Mouse (Mus musculus): ENCODE data around the gene Aicda. TPM values are rescaled to one million over a fixed set of nuclear protein-coding genes. Genes with fewer than 3 reads are reported as not detected.
"Not testable (repeated sequence)": the region's sequence is repeated elsewhere in the genome, so short reads cannot be mapped to it uniquely, and the experiment has no call there.

The Aicda gene
- polyA plus RNA-seq, 1 experiment from 2014 or later = 0.24 TPM

DNA sequence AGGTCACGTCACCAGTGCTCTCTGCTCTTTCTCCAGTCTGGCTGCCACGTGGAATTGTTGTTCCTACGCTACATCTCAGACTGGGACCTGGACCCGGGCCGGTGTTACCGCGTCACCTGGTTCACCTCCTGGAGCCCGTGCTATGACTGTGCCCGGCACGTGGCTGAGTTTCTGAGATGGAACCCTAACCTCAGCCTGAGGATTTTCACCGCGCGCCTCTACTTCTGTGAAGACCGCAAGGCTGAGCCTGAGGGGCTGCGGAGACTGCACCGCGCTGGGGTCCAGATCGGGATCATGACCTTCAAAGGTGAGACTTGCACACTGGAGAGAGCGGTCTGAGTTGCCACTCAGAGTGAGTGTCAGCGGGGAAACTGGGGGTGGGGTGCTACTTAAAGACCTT is 7.4 kb downstream of the Aicda start:
- no peaks in the 10 kb centered on the region for H3K27me3 ChIP-seq (ENCODE audit: control insufficient read depth, insufficient read depth, low read length)
- no peaks in the 10 kb centered on the region for H3K9me3 ChIP-seq (ENCODE audit: control insufficient read depth, low read length)
- DNase-seq (ENCODE audit: low spot score) (no peak), ATAC-seq (ENCODE audit: insufficient number of reproducible peaks, low FRiP score, low TSS enrichment, low read depth) (no peak)
- H3K4me3 ChIP-seq (ENCODE audit: low read depth, low read length) = no peak overlapping the region
- no peak overlapping the region for H3K27ac ChIP-seq (replicated peaks; ENCODE audit: low read depth, low read length)
- H3K4me2 ChIP-seq (ENCODE audit: low read depth, severe bottlenecking) = no peak overlapping the region
- H3K4me1 ChIP-seq (ENCODE audit: control insufficient read depth, insufficient read depth, low read length) = no peaks in the 10 kb centered on the region
- no peak overlapping the region for H3K9ac ChIP-seq (ENCODE audit: low read length)
- 79% methylated on average over 20 of the region's 20 CpGs for WGBS
- H3K36me3 ChIP-seq (ENCODE audit: control insufficient read depth, insufficient read depth, low read length) = no peaks in the 10 kb centered on the region

DNA sequence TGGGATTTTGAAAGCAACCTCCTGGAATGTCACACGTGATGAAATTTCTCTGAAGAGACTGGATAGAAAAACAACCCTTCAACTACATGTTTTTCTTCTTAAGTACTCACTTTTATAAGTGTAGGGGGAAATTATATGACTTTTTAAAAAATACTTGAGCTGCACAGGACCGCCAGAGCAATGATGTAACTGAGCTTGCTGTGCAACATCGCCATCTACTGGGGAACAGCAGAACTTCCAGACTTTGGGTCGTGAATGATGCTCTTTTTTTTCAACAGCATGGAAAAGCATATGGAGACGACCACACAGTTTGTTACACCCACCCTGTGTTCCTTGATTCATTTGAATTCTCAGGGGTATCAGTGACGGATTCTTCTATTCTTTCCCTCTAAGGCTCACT is 8.9 kb downstream of the Aicda start:
- no peak; the same call in 1 of the 2 replicates for ATAC-seq (ENCODE audit: insufficient number of reproducible peaks, low FRiP score, low TSS enrichment, low read depth)
- H3K4me2 ChIP-seq (ENCODE audit: low read depth, severe bottlenecking) = no peak overlapping the region
- WGBS = 7% methylated on average over 6 of the region's 6 CpGs
- no peak overlapping the region for H3K27ac ChIP-seq (replicated peaks; ENCODE audit: low read depth, low read length)
- H3K4me1 ChIP-seq (ENCODE audit: control insufficient read depth, insufficient read depth, low read length) = no peaks in the 10 kb centered on the region
- H3K9me3 ChIP-seq (ENCODE audit: control insufficient read depth, low read length) = no peaks in the 10 kb centered on the region
- H3K4me3 ChIP-seq (ENCODE audit: low read depth, low read length) = no peak overlapping the region
- H3K27me3 ChIP-seq (ENCODE audit: control insufficient read depth, insufficient read depth, low read length) = no peaks in the 10 kb centered on the region
- no peaks in the 10 kb centered on the region for H3K36me3 ChIP-seq (ENCODE audit: control insufficient read depth, insufficient read depth, low read length)
- DNase-seq (ENCODE audit: low spot score) = peak; percentile 80
- H3K9ac ChIP-seq (ENCODE audit: low read length) = no peak overlapping the region

DNA sequence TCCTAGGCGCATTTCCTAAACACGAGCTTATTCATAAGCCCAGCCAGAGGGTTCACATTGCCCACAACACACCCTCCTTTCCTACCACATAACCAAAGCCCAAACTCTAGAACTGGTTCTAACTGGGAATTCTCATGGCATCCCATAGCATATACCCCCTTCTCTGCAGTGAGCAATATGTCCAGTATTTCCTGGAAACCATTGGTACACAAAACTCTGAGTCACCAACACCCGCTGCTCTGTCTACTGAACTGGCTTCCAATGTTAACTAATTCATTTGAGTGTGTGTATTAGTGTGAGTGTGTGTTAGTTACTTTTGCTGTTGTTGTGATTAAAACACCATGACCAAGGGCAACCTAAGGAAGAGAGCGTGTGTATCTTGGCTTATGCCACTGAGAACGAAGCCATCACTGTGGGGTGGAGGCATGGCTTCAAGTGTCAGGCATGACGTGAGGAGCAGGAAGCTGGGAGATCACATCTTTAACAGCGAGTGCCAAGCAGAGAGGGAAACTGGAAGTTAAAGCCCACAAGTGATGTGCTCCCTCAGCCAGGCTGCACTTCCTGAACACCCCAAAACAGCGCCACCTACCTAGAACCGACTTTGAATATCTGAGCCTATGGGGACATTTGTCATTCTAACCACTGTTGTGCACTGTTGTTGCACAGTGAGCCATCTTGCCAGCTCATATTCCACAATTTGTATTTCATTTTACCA is 11.6 kb downstream of the Aicda start:
- Histone ChIP-seq H3K9ac (ENCODE audit: low read length) (no peak overlapping the region), H3K4me3 (ENCODE audit: low read depth, low read length) (no peak overlapping the region), H3K4me2 (ENCODE audit: low read depth, severe bottlenecking) (no peak overlapping the region), H3K27me3 (ENCODE audit: control insufficient read depth, insufficient read depth, low read length) (no peaks in the 10 kb centered on the region), H3K9me3 (ENCODE audit: control insufficient read depth, low read length) (no peaks in the 10 kb centered on the region), H3K36me3 (ENCODE audit: control insufficient read depth, insufficient read depth, low read length) (no peaks in the 10 kb centered on the region), H3K4me1 (ENCODE audit: control insufficient read depth, insufficient read depth, low read length) (no peaks in the 10 kb centered on the region), H3K27ac (replicated peaks; ENCODE audit: low read depth, low read length) (no peak overlapping the region)
- ATAC-seq (ENCODE audit: insufficient number of reproducible peaks, low FRiP score, low TSS enrichment, low read depth) (no peak), DNase-seq (ENCODE audit: low spot score) (no peak)
- WGBS = 88% methylated on average over 9 of the region's 9 CpGs

DNA sequence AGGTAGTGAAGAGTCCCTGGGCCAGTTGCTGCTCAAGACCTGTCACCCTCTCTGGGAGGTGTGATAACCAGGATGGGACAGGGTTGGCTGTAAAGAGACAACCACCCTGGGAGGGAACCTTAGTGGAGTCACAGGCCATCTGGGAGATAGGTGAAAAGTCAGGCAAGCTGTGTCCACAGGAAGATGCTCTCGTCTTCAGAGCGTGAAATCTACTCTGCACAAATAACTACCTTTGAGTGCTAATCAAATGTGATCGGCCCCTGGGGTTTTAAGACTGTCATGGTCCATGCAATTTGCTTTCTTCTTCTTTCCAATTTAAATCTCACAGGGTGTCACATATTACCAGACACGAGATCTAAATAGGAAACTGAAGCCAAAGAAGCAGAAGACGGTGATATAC is 15.5 kb downstream of the Aicda start:
- H3K27ac ChIP-seq (replicated peaks; ENCODE audit: low read depth, low read length) = no peak overlapping the region
- no peak overlapping the region for H3K9ac ChIP-seq (ENCODE audit: low read length)
- H3K4me1 ChIP-seq (ENCODE audit: control insufficient read depth, insufficient read depth, low read length) = no peaks in the 10 kb centered on the region
- H3K4me3 ChIP-seq (ENCODE audit: low read depth, low read length) = no peak overlapping the region
- no peak overlapping the region for H3K4me2 ChIP-seq (ENCODE audit: low read depth, severe bottlenecking)
- H3K9me3 ChIP-seq (ENCODE audit: control insufficient read depth, low read length) = no peaks in the 10 kb centered on the region
- no peak for ATAC-seq (ENCODE audit: insufficient number of reproducible peaks, low FRiP score, low TSS enrichment, low read depth)
- no peaks in the 10 kb centered on the region for H3K27me3 ChIP-seq (ENCODE audit: control insufficient read depth, insufficient read depth, low read length)
- DNase-seq (ENCODE audit: low spot score) = no peak
- no peaks in the 10 kb centered on the region for H3K36me3 ChIP-seq (ENCODE audit: control insufficient read depth, insufficient read depth, low read length)
- WGBS = 71% methylated on average over 5 of the region's 5 CpGs

DNA sequence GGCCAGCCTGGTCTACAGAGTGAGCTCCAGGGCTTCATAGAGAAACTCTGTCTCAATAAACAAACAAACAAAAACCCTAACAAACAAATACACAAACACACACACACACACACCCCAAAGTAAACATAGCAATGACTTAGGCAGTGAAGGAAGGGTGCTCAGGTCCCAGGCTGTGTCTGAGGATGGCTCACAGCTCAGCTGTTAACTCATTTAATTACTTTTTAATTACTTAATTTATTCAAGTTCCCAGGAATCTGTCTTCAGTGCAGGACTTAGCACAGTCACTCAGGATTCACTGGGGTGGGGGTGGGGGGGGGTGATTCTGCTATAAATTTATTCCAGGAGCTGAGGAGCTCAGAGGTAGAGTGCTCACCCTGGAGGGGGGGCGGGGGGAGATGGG is 16.2 kb downstream of the Aicda start:
- H3K4me2 ChIP-seq (ENCODE audit: low read depth, severe bottlenecking) = no peak overlapping the region
- H3K36me3 ChIP-seq (ENCODE audit: control insufficient read depth, insufficient read depth, low read length) = no peaks in the 10 kb centered on the region
- H3K4me3 ChIP-seq (ENCODE audit: low read depth, low read length) = no peak overlapping the region
- no peaks in the 10 kb centered on the region for H3K9me3 ChIP-seq (ENCODE audit: control insufficient read depth, low read length)
- no peak overlapping the region for H3K27ac ChIP-seq (replicated peaks; ENCODE audit: low read depth, low read length)
- ATAC-seq (ENCODE audit: insufficient number of reproducible peaks, low FRiP score, low TSS enrichment, low read depth) (no peak), DNase-seq (ENCODE audit: low spot score) (no peak)
- 94% methylated on average over 1 of the region's 1 CpGs for WGBS
- H3K27me3 ChIP-seq (ENCODE audit: control insufficient read depth, insufficient read depth, low read length) = no peaks in the 10 kb centered on the region
- H3K4me1 ChIP-seq (ENCODE audit: control insufficient read depth, insufficient read depth, low read length) = no peaks in the 10 kb centered on the region
- H3K9ac ChIP-seq (ENCODE audit: low read length) = no peak overlapping the region

DNA sequence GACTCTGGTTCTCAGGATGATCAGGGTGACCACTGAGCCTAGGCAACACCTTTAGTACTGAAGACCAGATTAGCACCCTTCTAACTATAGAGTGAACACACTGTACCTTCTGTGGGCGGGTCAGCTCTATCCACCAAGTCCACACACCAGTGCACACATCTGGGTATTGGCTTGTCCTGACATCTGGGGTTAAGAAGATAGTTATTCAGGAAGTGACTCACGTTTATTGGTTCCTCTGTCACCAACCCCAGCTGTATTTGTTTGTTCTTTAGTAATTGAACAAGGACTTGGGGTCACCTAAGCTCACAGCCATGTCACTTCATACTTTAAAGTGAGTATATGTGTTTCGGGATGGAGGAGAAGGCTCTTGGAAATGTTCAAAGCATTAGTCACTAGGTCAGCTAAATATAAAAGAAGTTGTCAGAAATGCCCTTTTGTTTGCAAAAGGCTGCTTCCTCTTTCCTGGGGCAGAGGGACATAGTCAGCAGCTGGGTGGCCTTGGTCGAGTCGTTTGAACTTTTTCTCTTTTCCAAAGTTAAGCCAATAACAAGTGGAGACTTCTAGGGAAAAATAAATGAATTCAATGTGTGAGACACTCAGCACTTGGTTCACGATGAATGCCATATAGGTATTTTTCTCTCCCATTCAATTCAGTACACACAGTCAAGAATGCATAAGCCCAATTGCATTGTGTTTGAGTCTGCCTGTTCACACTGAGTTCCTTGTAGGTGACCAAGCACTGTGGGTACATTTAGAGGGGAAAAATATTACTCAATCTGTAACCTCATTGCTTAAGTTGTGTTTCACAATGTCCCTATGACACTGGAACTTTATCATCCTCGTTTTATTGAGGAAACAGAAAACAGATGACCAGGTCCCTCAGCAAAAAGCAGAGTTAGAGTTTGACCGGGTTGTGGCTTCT is 17.4 kb downstream of the Aicda start:
- Histone ChIP-seq H3K9me3 (ENCODE audit: control insufficient read depth, low read length) (no peaks in the 10 kb centered on the region), H3K9ac (ENCODE audit: low read length) (no peak overlapping the region), H3K4me3 (ENCODE audit: low read depth, low read length) (no peak overlapping the region), H3K27me3 (ENCODE audit: control insufficient read depth, insufficient read depth, low read length) (no peaks in the 10 kb centered on the region), H3K27ac (replicated peaks; ENCODE audit: low read depth, low read length) (no peak overlapping the region), H3K4me1 (ENCODE audit: control insufficient read depth, insufficient read depth, low read length) (no peaks in the 10 kb centered on the region), H3K4me2 (ENCODE audit: low read depth, severe bottlenecking) (no peak overlapping the region), H3K36me3 (ENCODE audit: control insufficient read depth, insufficient read depth, low read length) (no peaks in the 10 kb centered on the region)
- 56% methylated on average over 8 of the region's 8 CpGs for WGBS
- no peak for ATAC-seq (ENCODE audit: insufficient number of reproducible peaks, low FRiP score, low TSS enrichment, low read depth)
- no peak for DNase-seq (ENCODE audit: low spot score)

DNA sequence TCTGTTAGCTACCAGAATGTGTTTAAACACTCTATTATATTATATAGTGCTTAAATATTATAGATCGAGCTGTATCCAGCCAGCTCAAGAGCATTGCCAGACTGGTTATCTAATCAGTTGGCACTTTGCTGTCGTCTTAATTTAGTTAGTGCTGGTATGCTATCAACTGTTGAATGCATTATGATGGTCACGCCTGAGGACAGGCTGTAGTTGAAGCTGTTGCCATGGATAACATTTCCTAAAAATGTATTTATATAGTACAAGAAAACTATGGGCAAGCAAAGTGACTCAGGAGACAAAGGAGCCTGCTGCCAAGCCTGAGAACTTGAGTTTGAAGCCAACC is 18.0 kb downstream of the Aicda start:
- H3K36me3 ChIP-seq (ENCODE audit: control insufficient read depth, insufficient read depth, low read length) = no peaks in the 10 kb centered on the region
- no peak overlapping the region for H3K27ac ChIP-seq (replicated peaks; ENCODE audit: low read depth, low read length)
- WGBS = 84% methylated on average over 3 of the region's 3 CpGs
- no peaks in the 10 kb centered on the region for H3K27me3 ChIP-seq (ENCODE audit: control insufficient read depth, insufficient read depth, low read length)
- H3K9ac ChIP-seq (ENCODE audit: low read length) = no peak overlapping the region
- H3K4me1 ChIP-seq (ENCODE audit: control insufficient read depth, insufficient read depth, low read length) = no peaks in the 10 kb centered on the region
- DNase-seq (ENCODE audit: low spot score) (no peak), ATAC-seq (ENCODE audit: insufficient number of reproducible peaks, low FRiP score, low TSS enrichment, low read depth) (no peak)
- no peaks in the 10 kb centered on the region for H3K9me3 ChIP-seq (ENCODE audit: control insufficient read depth, low read length)
- H3K4me3 ChIP-seq (ENCODE audit: low read depth, low read length) = no peak overlapping the region
- H3K4me2 ChIP-seq (ENCODE audit: low read depth, severe bottlenecking) = no peak overlapping the region

DNA sequence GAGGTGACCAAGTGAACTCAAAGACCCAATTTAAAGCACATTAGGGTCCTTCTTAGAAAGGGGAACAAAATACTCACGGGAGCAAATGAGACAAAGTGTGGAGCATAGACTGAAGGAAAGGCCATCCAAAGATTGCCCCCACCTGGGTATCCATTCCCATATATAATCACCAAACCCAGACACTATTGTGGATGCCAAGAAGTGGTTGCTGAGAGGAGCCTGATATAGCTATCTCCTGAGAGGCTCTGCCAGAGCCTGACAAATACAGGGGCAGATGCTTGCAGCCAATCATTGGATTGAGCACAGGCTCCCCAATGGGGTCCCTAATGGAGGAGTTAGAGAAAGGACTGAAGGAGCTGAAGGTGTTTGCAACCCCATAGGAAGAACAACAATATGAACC is 21.4 kb downstream of the Aicda start:
- not testable (repeated sequence) for H3K4me1 ChIP-seq (ENCODE audit: control insufficient read depth, insufficient read depth, low read length); ATAC-seq (ENCODE audit: insufficient number of reproducible peaks, low FRiP score, low TSS enrichment, low read depth); H3K27me3 ChIP-seq (ENCODE audit: control insufficient read depth, insufficient read depth, low read length); H3K9ac ChIP-seq (ENCODE audit: low read length); H3K27ac ChIP-seq (replicated peaks; ENCODE audit: low read depth, low read length); H3K4me3 ChIP-seq (ENCODE audit: low read depth, low read length); H3K4me2 ChIP-seq (ENCODE audit: low read depth, severe bottlenecking); H3K36me3 ChIP-seq (ENCODE audit: control insufficient read depth, insufficient read depth, low read length); DNase-seq (ENCODE audit: low spot score); H3K9me3 ChIP-seq (ENCODE audit: control insufficient read depth, low read length)
- WGBS = 87% methylated on average over 1 of the region's 1 CpGs
